Mouse (Mus musculus): ENCODE measurements around the gene Wfdc1. TPM values are rescaled to one million over a fixed set of nuclear protein-coding genes. Genes with fewer than 3 reads are reported as not detected.

Wfdc1 gene
- total and polyA plus RNA-seq, 3 experiments = not detected

DNA sequence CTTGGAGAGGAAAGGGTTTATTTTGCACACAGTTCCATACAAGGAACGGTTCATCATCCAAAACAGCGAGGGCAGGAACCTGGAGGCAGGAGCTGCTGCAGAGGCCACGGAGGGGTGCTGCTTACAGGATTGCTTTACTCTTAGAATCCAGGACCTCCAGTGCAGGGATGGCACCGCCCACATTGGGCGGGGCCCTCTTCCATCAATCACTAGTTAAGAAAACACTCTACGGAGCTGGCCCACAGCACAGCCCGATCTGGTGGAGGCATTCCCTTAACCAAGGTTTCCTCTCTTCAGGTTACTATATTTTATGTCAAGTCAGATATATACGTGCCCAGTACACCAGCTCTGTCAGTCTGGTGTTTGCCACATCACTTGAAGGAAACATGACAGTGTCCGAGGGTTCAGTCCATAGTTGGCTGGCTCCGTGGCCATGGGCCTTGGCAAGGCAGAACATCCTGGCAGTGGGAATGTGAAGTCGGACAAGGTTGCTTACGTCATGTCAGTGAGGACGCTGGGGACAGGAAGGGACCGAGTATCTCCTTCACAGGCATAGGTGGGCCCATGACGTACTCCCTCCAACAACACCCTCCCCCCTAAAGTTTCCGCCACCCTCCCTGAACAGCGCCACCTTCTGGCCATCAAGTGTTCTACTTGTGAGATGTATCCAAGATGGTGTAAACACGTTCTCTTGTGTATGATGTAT is 12.1 kb downstream of the Wfdc1 start:
- dilution Hi-C loops (cut with MboI; ENCODE audit: extremely low pct_ligation_motif_present, extremely low pct_unique_long_range_greater_than_20kb, low sequenced_read_pairs) = no loop called here
- Histone ChIP-seq H3K27ac (ENCODE audit: insufficient read depth, low read depth) (no peak overlapping the region), H3K4me2 (ENCODE audit: insufficient read depth, low read depth, poor library complexity, severe bottlenecking) (no peak overlapping the region), H3K4me1 (ENCODE audit: control insufficient read depth in 1 of 2, insufficient read depth in 2 of 2) (peaks cover 3 to 7% of the 10 kb centered on the region in 2 experiments; a peak in 2 of 4 replicates), H3K9ac (ENCODE audit: insufficient read depth, low read depth) (no peak overlapping the region), H3K79me2 (replicated peaks; ENCODE audit: control insufficient read depth, extremely low read depth, insufficient read depth, poor library complexity, severe bottlenecking) (no peaks in the 10 kb centered on the region), H3K9me3 (replicated peaks; ENCODE audit: low read length) (peaks cover 4% of the 10 kb centered on the region), H3K27me3 (replicated peaks) (peaks cover 71% of the 10 kb centered on the region), H3K4me3 (replicated peaks in 1 of 3; ENCODE audit: low read depth in 2 of 3, low read length in 2 of 3, poor library complexity in 1 of 3) (no peak overlapping the region), H3K36me3 (replicated peaks in 1 of 2; ENCODE audit: control insufficient read depth in 1 of 2, insufficient read depth in 1 of 2, low read length in 1 of 2) (no peaks in the 10 kb centered on the region)
- TF ChIP-seq ETS1 (conservative IDR thresholded peaks at IDR 0.05; ENCODE audit: low read depth, low read length) (no peak), CTCF (conservative IDR thresholded peaks at IDR 0.05 in 1 of 2, IDR thresholded peaks at IDR 0.05 in 1 of 2; ENCODE audit: low read depth in 2 of 2, low read length in 2 of 2) (peak; percentile 55 to 58)
- in situ Hi-C loops (cut with MboI; ENCODE audit: low pct_ligation_motif_present, low pct_unique_long_range_greater_than_20kb, low sequenced_read_pairs) = no loop called here
- DNase-seq (ENCODE audit: extremely low read depth) = peak; percentile 31

DNA sequence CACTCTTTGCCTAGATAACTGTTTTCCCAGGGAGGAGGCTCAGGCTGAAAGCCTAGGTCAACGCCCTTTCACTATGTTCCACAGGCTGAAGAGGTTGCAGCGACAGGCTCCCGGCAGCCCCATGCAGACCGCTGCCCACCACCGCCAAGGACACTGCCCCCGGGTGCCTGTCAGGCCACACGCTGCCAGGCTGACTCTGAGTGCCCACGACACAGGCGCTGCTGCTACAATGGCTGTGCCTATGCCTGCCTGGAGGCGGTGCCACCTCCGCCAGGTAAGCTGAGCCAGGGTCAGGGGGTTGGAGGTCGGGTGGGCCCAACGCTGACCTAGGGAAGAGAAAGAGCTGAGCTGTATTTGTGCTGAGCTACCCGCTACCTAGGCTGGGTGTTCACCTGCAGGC is 13.0 kb downstream of the Wfdc1 start:
- no peak overlapping the region for H3K4me3 ChIP-seq (replicated peaks in 1 of 3; ENCODE audit: low read depth in 2 of 3, low read length in 2 of 3, poor library complexity in 1 of 3)
- H3K79me2 ChIP-seq (replicated peaks; ENCODE audit: control insufficient read depth, extremely low read depth, insufficient read depth, poor library complexity, severe bottlenecking) = no peaks in the 10 kb centered on the region
- in situ Hi-C loops (cut with MboI; ENCODE audit: low pct_ligation_motif_present, low pct_unique_long_range_greater_than_20kb, low sequenced_read_pairs) = no loop called here
- TF ChIP-seq ELF1 (IDR thresholded peaks at IDR 0.05; ENCODE audit: low read depth, low read length) (no peak), HCFC1 (IDR thresholded peaks at IDR 0.05; ENCODE audit: low read depth, low read length) (no peak), MAZ (IDR thresholded peaks at IDR 0.05; ENCODE audit: low read depth, low read length) (no peak), UBTF (IDR thresholded peaks at IDR 0.05; ENCODE audit: low read depth, low read length) (no peak), GABPA (IDR thresholded peaks at IDR 0.05; ENCODE audit: insufficient replicate concordance, low read depth, low read length) (no peak), RCOR1 (conservative IDR thresholded peaks at IDR 0.05; ENCODE audit: low read depth, low read length) (no peak), KAT2A (IDR thresholded peaks at IDR 0.05; ENCODE audit: insufficient replicate concordance, low read length) (no peak), ZC3H11A (IDR thresholded peaks at IDR 0.05; ENCODE audit: low read depth, low read length) (no peak), POLR2A (IDR thresholded peaks at IDR 0.05; ENCODE audit: low read depth, low read length) (no peak), SIN3A (IDR thresholded peaks at IDR 0.05; ENCODE audit: low read length) (no peak), MEF2A (IDR thresholded peaks at IDR 0.05; ENCODE audit: borderline replicate concordance, low read depth, low read length) (no peak), NRF1 (IDR thresholded peaks at IDR 0.05; ENCODE audit: low read depth, low read length) (no peak), MAX (IDR thresholded peaks at IDR 0.05; ENCODE audit: low read length) (no peak), IRF4 (IDR thresholded peaks at IDR 0.05; ENCODE audit: low read depth, low read length) (no peak), BHLHE40 (IDR thresholded peaks at IDR 0.05; ENCODE audit: low read depth, low read length) (no peak), RAD21 (IDR thresholded peaks at IDR 0.05; ENCODE audit: low read depth, low read length) (no peak)
- peaks cover under 1% of the 10 kb centered on the region for H3K9me3 ChIP-seq (replicated peaks; ENCODE audit: low read length)
- H3K27ac ChIP-seq (ENCODE audit: insufficient read depth, low read depth) = no peak overlapping the region
- no peak overlapping the region for H3K4me2 ChIP-seq (ENCODE audit: insufficient read depth, low read depth, poor library complexity, severe bottlenecking)
- no peak overlapping the region for H3K9ac ChIP-seq (ENCODE audit: insufficient read depth, low read depth)
- no peaks in the 10 kb centered on the region for H3K36me3 ChIP-seq (replicated peaks in 1 of 2; ENCODE audit: control insufficient read depth in 1 of 2, insufficient read depth in 1 of 2, low read length in 1 of 2)
- H3K4me1 ChIP-seq (ENCODE audit: control insufficient read depth in 1 of 2, insufficient read depth in 2 of 2) = peaks cover 0 to 7% of the 10 kb centered on the region in 2 experiments; a peak in 1 of 4 replicates
- dilution Hi-C loops (cut with MboI; ENCODE audit: extremely low pct_ligation_motif_present, extremely low pct_unique_long_range_greater_than_20kb, low sequenced_read_pairs) = no loop called here
- H3K27me3 ChIP-seq (replicated peaks) = peaks cover 72% of the 10 kb centered on the region
- no peak for DNase-seq (ENCODE audit: extremely low read depth)
